Mouse (Mus musculus): ENCODE measurements at regions not wholly inside any gene's neighbourhood (a gene's known extent, or its start where the extent isn't known, plus 50 kb on each side); places are given as distances from the start of the nearest gene placed in this dataset.
"Not testable (repeated sequence)": the region's sequence is repeated elsewhere in the genome, so short reads cannot be mapped to it uniquely, and the experiment has no call there.

DNA sequence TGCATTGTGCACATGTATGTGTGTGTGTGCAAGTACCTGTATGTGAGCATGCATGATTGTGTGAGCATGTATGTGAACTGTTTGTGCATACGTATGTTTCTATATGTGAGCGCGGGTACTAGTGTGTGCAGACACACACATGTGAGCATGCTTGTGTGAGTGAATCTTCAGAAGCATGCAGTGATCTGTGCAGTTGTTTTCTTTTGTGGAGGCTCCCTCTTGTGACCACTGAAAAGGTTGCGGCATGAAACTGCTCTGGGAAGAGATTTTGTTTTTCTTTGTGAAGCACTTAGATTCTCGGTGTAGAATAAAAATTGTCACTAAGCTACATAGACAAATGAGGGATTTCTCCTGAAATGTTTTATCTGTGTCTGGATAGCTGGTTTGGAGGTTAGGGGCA, 189.2 kb upstream of the Rapgef5 start:
- not testable (repeated sequence) for DNase-seq (ENCODE audit: low spot score)

GRCm38 (mm10) chr12:117330418-117330817, 185.9 kb upstream of the Rapgef5 start:
- no peak for DNase-seq (ENCODE audit: low spot score)

DNA sequence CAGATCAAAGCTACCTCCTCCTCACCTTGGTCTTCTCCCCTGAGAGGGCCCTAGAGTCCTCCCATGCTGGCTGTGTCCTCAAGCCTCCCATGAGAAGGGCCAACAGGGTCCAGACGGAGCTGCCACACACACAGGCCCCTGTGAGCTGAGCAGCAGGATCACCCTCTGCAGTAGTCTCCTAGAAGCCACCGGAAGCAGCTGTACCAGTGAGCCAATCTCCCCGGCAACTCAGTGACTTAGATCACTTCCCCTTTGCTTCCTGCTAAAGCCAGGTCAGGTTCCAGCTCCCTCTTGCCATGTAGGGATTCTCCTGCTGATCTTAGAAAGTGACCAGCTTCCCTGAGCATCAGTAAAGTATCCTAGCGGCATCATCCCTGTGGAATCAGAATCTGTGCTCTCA, 179.4 kb upstream of the Rapgef5 start:
- DNase-seq (ENCODE audit: low spot score), result no peak

- no peak for DNase-seq (ENCODE audit: low spot score)
Measured at GRCm38 (mm10) chr12:117342321-117342720, 174.0 kb upstream of the Rapgef5 start.

DNA sequence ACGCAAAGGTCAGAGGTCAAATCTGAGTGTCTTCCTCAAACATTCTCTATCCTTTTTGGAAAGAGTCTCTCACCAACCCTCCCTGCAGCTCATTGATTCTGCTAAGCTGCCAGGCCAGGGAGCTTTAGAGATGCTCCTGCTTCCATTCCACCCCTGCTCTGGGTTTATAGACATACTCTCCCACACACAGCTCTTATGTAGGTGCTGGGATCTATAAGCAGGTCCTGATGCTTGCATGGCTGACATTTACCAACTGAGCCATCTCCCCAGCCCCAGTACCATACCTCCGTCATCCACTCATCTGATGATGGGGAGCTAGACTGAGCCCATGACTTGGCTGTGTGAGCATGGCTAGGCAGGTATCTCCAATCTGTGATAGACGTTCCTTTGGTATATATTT, 173.2 kb upstream of the Rapgef5 start:
- no peak for DNase-seq (ENCODE audit: low spot score)

GRCm38 (mm10) chr12:117343605-117344004, 172.7 kb upstream of the Rapgef5 start:
- DNase-seq (ENCODE audit: low spot score), result not testable (repeated sequence)

DNA sequence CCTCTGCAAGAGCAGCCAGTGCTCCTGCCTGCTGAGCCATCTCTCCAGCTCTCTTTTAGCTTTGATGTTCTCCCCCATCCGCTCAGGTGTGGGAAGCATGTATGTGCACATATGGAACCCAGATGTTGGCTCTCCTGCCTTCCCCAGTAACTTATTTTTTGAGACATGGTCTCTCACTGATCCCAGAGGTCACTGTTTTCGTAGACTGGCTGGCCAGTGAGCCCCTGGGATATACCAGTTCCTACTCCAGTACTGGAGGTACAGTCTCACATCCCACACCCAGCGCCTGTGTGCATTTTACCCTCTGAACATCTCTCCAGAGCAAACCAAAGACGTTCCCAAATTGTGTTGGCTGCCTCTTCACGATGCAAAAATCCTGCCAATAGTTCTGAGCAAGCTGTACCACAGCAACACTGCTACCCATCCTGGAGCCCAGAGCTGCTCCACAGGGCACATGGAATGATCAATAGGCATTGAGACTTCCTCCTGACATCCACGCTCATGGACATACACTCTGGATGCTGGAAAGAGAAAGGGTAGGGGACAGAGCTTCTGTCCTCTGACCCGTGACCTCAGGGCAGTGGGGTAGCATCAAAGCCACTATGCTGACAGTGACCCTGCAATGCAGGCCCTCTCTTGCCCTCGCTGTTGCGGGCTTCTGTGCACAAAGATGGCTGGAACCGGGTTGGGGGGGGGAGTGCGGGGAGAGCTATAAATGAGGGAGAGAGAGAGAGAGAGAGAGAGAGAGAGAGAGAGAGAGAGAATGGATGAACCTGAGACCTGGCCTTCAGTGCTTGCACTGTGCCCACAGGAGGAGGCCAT, 171.8 kb upstream of the Rapgef5 start:
- DNase-seq (ENCODE audit: low spot score), result no peak

DNA sequence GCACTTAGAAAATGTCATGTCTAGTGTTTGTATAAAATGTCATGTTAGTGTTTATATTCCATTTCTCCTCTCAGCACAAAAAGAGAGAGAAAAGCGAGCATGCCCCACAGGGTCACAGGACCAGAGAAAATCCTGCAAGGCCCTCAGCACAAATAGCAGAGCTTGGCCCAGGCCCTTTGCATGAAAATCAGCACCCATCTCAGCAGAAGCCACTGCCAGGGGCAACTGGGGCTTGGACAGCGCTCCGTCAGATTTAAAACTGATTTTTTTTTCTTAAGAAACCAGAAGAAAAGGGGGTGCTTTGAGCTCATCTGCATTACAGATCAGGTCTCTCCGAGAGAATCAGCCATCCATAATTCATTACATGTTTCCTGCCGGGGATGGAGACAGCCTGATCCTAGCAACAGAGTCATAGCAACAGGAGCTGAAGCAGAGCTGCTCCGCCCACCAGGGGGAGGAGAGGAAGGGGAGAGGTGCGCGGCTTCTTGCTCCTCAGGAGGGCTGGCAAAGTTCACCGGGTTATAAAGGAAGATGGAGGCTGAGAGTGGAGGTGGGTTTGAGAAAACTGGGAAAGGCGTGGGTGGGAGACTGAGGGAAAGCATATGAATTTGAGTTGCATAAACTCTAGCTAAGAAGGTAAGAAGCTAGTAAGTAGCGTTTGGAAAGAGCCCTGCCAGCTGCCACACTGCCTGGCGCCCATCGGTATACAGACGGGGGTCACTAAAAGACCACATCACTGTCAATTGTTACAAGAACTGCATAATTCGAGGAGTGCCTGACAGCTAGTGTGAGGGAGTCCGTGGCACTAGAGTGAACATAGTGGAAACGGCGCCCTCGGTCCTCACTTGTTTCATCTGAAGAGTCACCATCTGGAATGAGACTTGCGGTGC, 170.9 kb upstream of the Rapgef5 start:
- no peak for DNase-seq (ENCODE audit: low spot score)

DNA sequence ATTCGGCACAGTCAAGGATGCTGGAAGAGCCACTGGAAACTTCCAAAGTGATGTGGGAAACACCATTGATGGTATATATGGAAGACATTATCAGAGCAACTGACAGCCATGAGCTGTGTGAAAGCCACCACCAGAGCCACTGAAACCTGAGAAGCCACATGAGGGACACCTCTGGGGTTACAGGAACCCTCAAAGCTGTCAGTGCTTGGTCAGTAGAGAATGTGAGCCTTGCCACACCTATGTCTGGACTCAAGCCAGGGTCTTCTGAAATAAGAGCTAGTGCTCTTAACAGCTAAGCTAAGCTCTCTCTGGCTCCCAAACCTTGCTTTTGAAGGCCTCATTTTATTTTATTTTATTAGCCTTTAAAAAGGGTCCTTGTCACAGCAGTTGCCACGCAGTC, 170.2 kb upstream of the Rapgef5 start:
- no peak for DNase-seq (ENCODE audit: low spot score)

DNA sequence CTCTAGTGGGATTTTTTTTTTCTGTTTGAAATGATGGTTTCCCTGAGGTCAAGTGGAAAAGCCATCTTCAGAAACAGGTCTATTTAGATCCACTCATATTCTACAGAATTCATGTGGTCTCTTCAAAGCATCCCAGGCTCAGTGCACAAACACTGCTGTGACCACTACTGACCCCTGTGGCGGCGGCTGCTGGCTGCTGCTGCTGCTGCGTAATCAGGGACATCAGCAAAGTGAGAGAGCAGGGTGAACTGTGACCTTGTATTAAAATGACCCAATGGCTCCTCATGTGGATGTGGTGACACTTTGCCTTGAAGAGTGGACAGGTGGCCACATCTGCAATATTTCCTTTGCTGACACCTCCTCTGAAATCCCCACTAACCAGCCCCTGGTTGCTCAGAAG, 169.1 kb upstream of the Rapgef5 start:
- DNase-seq (ENCODE audit: low spot score), result no peak

- DNase-seq (ENCODE audit: low spot score), result no peak
Measured at GRCm38 (mm10) chr12:117348516-117348915, 167.8 kb upstream of the Rapgef5 start.

- DNase-seq (ENCODE audit: low spot score), result no peak
Measured at GRCm38 (mm10) chr12:117351900-117352299, 164.4 kb upstream of the Rapgef5 start.

GRCm38 (mm10) chr12:117352511-117352910, 163.8 kb upstream of the Rapgef5 start:
- no peak for DNase-seq (ENCODE audit: low spot score)

DNA sequence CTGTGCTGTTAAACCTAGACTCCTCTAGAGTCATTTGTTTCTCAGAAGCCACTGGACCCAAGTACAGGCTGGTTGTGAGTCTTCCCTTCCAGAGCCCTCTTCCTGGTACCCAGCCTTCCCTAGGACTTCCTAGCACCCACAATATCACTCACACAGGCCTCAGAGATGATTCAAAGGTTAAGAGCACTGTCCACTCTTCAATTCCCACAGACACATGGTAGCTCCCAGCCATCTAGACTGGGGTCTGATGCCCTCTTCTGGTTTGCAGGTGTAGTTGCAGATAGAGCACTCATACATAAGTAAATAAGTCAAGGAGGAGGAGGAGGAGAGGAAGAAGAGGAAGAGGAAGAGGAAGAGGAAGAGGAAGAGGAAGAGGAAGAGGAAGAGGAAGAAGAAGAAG, 163.3 kb upstream of the Rapgef5 start:
- no peak for DNase-seq (ENCODE audit: low spot score)

DNA sequence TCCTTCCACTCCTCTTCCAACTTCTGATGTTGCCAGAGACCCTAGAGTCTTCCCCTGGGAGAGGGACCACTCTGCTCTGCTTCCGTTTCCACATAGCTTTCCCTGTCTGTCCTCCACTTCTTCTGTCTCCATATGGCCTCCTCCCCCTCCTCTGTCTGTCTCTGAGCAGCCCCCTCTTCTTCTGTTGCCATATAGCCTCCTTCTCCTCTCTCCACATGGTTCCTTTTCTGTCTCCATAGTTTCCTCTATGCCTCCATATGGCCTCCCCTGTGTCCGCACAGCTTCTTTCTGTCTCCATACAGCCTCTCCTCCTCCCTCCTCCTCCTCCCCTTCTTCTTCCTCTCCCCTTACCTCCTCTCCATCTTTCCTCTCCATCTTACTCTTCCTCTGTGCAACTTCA, 158.5 kb upstream of the Rapgef5 start:
- no peak for DNase-seq (ENCODE audit: low spot score)

GRCm38 (mm10) chr12:117358891-117359290, 157.4 kb upstream of the Rapgef5 start:
- DNase-seq (ENCODE audit: low spot score), result no peak

DNA sequence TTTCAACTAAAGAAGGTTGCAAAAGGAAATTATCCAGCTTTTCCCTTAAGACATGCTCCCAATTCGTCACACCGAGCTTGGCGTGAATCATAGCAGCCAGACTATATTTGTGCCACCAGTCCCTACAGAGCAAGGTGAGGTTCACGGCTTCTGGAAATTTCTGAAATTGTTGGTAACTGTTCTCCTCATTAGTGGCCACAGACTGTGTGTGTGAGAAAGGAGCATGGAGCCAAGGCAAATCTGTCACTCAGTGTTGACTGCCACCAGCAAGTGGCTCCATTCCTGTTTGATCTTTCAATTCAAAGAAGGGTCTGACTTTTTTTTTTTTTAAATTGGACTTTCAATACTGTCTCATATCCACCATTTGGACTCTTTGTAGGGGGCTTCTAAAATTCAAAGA, 156.1 kb upstream of the Rapgef5 start:
- DNase-seq (ENCODE audit: low spot score), result no peak

DNA sequence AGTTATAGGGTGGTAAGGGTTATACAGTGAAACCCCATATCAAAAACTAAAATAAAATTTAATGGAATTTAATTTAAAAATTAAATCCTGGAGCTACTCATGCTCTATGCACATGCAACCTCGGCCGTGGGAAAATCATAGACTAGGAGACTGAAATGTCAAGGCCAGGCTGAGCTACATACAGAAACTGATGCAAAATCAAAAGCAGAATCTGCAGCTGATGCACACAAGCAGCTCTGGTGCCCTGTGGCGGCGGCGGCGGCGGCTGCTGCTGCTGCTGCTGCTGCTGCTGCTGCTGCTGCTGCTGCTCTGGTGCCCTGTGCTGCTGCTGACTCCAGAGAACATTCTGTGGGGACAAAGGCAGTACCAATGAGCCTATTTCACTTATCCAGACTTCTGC, 154.5 kb upstream of the Rapgef5 start:
- DNase-seq (ENCODE audit: low spot score), result no peak

- not testable (repeated sequence) for DNase-seq (ENCODE audit: low spot score)
Measured at GRCm38 (mm10) chr12:117363457-117363856, 152.8 kb upstream of the Rapgef5 start.

GRCm38 (mm10) chr12:117365181-117365580, 151.1 kb upstream of the Rapgef5 start:
- no peak for DNase-seq (ENCODE audit: low spot score)

DNA sequence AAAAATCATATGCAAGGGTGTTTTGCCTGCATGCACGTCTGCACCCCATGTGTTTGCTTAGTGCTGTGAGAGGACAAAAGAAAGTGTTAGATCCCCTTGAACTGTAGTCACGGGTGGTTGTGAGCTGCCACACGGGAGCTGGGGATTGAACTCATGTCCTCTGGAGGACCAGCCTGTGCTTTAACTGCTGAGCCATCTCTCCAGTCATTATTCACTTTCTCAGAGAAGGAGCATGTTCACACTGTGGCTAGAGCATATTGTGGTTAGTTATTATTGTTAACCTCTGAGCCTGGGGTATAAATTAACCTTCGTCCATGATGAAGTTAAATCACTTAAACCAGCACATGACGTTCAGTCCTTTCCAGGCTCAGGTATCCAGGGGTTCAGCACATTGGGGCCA, 150.4 kb upstream of the Rapgef5 start:
- no peak for DNase-seq (ENCODE audit: low spot score)

DNA sequence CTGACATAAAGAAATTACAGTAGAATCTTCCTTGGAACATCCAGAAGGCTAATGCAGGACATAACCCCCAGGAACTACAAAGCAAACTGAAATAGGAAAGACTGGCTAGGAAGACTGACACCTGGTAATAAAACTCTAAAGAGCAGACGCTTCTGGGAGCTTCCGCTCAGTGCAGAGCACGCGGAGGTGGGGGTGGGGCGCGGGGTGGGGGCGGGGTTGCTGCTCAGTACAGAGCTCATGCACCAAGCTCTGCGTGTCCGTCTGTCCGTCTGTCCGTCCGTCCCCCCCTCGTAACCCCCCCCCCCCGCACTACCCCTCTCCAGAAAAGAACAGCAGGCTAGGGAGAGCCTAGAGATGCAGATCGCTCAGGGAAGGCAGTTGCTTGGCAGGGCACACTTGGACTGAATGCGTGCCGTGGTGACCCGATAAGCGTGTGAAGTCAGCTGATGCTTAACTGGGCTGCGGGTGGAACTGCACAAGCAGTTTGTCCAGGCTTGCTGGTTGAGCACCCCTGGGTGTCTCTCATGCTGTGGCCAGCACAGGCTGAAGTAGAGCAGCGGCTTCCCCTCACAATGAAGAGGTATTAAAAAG, 137.9 kb upstream of the Rapgef5 start:
- DNase-seq (ENCODE audit: low spot score), result no peak
